Mouse (Mus musculus): ENCODE measurements around the gene BC080695.
"Not testable (repeated sequence)": the region's sequence is repeated elsewhere in the genome, so short reads cannot be mapped to it uniquely, and the experiment has no call there.

BC080695 gene

DNA sequence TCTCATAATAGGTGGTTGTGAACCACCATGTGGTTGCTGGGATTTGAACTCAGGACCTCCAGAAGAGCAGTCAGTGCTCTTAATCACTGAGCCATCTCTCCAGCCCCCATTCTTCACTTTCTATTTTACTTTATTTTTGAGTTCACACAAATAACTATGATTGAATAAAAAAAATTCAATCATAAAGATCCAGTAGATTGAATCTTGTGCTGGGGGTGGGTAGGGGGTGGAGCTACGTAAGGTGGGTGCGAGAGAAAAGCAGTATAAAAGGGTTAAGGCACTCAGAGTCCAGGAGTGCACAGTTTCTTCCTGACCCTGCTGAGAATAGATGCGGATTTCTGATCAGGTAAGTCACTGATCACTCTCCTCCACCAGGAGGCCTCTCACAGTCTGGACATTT, at the start of gene BC080695, which contains the start of gene Gm13057:
TSS of gene BC080695 (plus strand) at position 301 of the 400 bp plus-strand sequence.
TSS of gene Gm13057 (plus strand) at position 310 of the 400 bp plus-strand sequence.
- not testable (repeated sequence) for DNase-seq (ENCODE audit: low spot score in 2 of 2)

- DNase-seq (ENCODE audit: low spot score in 2 of 2): no peak
Observed at GRCm38 (mm10) chr4:143511043-143511442, 40.5 kb upstream of the BC080695 start, which contains the start of gene Gm13043. TSS of gene Gm13043 (plus strand) at chr4:143511343.

DNA sequence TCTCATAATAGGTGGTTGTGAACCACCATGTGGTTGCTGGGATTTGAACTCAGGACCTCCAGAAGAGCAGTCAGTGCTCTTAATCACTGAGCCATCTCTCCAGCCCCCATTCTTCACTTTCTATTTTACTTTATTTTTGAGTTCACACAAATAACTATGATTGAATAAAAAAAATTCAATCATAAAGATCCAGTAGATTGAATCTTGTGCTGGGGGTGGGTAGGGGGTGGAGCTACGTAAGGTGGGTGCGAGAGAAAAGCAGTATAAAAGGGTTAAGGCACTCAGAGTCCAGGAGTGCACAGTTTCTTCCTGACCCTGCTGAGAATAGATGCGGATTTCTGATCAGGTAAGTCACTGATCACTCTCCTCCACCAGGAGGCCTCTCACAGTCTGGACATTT, 15.8 kb upstream of the BC080695 start, which contains the start of gene Gm13040:
TSS of gene Gm13040 (plus strand) at position 301 of the 400 bp plus-strand sequence.
- not testable (repeated sequence) for DNase-seq (ENCODE audit: low spot score in 2 of 2)

DNA sequence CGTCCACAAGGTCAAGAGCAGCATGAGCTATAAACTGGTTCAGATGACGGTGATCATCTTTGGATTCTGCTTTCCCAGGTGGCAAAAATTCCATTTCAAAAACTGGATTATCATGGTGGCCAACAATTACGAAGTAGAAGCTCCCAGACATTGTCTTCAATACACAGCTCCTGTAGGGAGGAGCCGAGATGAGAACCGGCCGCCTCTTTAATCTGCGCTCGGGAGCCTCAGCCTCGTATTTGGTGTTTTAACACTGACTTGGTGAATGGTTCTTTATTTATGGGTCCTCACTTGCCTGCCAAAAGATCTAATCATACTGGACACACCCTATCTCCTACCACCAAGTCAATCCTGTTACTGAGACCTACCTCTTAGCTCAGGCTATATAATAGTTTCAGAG, 60.4 kb downstream of the BC080695 start:
- DNase-seq (ENCODE audit: low spot score in 2 of 2): not testable (repeated sequence)

- not testable (repeated sequence) for DNase-seq (ENCODE audit: low spot score in 2 of 2)
Observed at GRCm38 (mm10) chr4:143614703-143615102, 63.2 kb downstream of the BC080695 start, which contains the start of gene Gm13083. TSS of gene Gm13083 (plus strand) at chr4:143615003.

DNA sequence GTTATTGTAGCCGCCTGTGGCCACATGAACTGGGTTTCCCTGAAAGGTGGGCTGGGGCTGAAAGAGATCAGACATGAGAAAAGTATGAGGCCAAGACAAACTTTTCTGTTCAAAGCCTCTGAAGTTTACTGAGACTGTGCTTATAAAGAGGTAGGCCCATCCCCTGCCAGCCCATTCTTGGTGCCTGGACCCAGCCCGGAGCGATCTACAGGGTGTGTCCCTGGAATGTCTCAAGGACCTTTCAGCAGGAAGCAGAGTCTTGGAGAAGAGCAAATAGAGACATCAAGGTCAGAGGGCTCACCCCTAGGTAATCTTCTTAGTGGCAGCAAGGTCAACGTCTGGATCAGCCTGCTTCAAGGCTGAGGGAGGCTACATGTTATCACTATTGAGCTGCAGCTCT, 66.6 kb downstream of the BC080695 start:
- DNase-seq (ENCODE audit: low spot score in 2 of 2): not testable (repeated sequence)
